In genomic region chr7:97349438-97349837, GRCm38 (mm10) we compare ENCODE assay signal across 20 mouse cellular contexts. TPM values are rescaled to one million over a fixed set of nuclear protein-coding genes. Genes with fewer than 3 reads are reported as not detected.
DNase-seq lines count a peak whose midpoint lies in the region; ATAC-seq lines count a peak whose summit lies in the region.
"Had no signal": no experiment of that assay in that cellular context is flagged by ENCODE, and none has a peak within 500 bp of the region (broad histone marks: within the 10 kb centered on the region; RNA-seq: fewer than 3 reads in every experiment).

No protein-coding gene starts in this region.

- no peak overlapping the region for H3K9ac ChIP-seq in liver, embryonic 11.5 days (ENCODE audit: low read depth, low read length)
- H3K9ac ChIP-seq: embryonic facial prominence, embryonic 13.5 days; embryonic facial prominence, embryonic 15.5 days; forebrain, embryonic 13.5 days; forebrain, embryonic 15.5 days had no signal

- DNase-seq in heart, adult 11 months, result peak; percentile 73
- no peak for DNase-seq in heart, adult 9 months (ENCODE audit: low spot score in 2 of 2)
- peak; percentile 1 for DNase-seq in liver
- no peak for DNase-seq in liver, embryonic 11.5 days (ENCODE audit: low spot score)
- DNase-seq: adrenal gland, adult 2 months; adrenal gland, postnatal 10 days; adrenal gland, postnatal 25 days; cerebellum, adult 11 months; cerebellum, adult 18-20 months; cerebellum, adult 8-10 months; cerebellum, adult 9-11 months; cerebellum, postnatal 14 days; cerebellum, postnatal 36 days; embryo, embryonic 11 days had no signal

- ATAC-seq in liver, embryonic 11.5 days (replicated peaks; ENCODE audit: low FRiP score), result no peak
- ATAC-seq: forebrain, embryonic 13.5 days; forebrain, embryonic 15.5 days had no signal

- no peak overlapping the region for H3K27ac ChIP-seq in liver, embryonic 11.5 days (ENCODE audit: low read depth, low read length)
- H3K27ac ChIP-seq: embryonic facial prominence, embryonic 13.5 days; embryonic facial prominence, embryonic 15.5 days; forebrain, embryonic 10.5 days; forebrain, embryonic 13.5 days; forebrain, embryonic 15.5 days had no signal

- no peaks in the 10 kb centered on the region for H3K9me3 ChIP-seq in liver, embryonic 11.5 days (ENCODE audit: control insufficient read depth, low read length)
- H3K9me3 ChIP-seq: embryonic facial prominence, embryonic 13.5 days; embryonic facial prominence, embryonic 15.5 days; forebrain, embryonic 10.5 days; forebrain, embryonic 13.5 days; forebrain, embryonic 15.5 days had no signal

- no peak overlapping the region for H3K4me3 ChIP-seq in liver, embryonic 11.5 days (ENCODE audit: low read depth, low read length)
- H3K4me3 ChIP-seq: embryonic facial prominence, embryonic 13.5 days; embryonic facial prominence, embryonic 15.5 days; erythroblast, embryonic 14.5 days; forebrain, embryonic 10.5 days; forebrain, embryonic 13.5 days; forebrain, embryonic 15.5 days had no signal

- 81% methylated on average over 6 of the region's 6 CpGs for WGBS in liver, embryonic 11.5 days

- H3K36me3 ChIP-seq in liver, embryonic 11.5 days (ENCODE audit: control insufficient read depth, insufficient read depth, low read length), result no peaks in the 10 kb centered on the region
- H3K36me3 ChIP-seq: forebrain, embryonic 10.5 days; forebrain, embryonic 15.5 days had no signal

- H3K4me2 ChIP-seq in liver, embryonic 11.5 days, result no peak overlapping the region
- H3K4me2 ChIP-seq: embryonic facial prominence, embryonic 13.5 days; embryonic facial prominence, embryonic 15.5 days; forebrain, embryonic 13.5 days; forebrain, embryonic 15.5 days had no signal

- H3K4me1 ChIP-seq in liver, embryonic 11.5 days (replicated peaks; ENCODE audit: control insufficient read depth, insufficient read depth, low read length), result 0 out of 2 replicates have a peak, but pooled peaks cover 5% of the 10 kb centered on the region
- H3K4me1 ChIP-seq: forebrain, embryonic 10.5 days had no signal

- no peaks in the 10 kb centered on the region for H3K27me3 ChIP-seq in liver, embryonic 11.5 days (replicated peaks; ENCODE audit: control insufficient read depth, insufficient read depth, low read length)
- H3K27me3 ChIP-seq: embryonic facial prominence, embryonic 13.5 days; embryonic facial prominence, embryonic 15.5 days; forebrain, embryonic 13.5 days; forebrain, embryonic 15.5 days had no signal

RNA-seq across cellular contexts. Expression of gene Kctd21, which starts 17.3 kb away (rescaled TPM):
- 2.2 and 2.6 TPM in 2 replicates for polyA plus RNA-seq in liver, embryonic 11.5 days (2014; fragmentation: Nextera tagmentation; extraction: Ambion mirVana)
- polyA plus RNA-seq: erythroblast, embryonic 14.5 days had no signal

RNA-seq across cellular contexts. Expression of gene Usp35, which starts 17.6 kb away (rescaled TPM):
- 0.86 and 0.92 TPM in 2 replicates for polyA plus RNA-seq in liver, embryonic 11.5 days (2014; fragmentation: Nextera tagmentation; extraction: Ambion mirVana)

RNA-seq across cellular contexts. Expression of gene Alg8, which starts 22.0 kb away (rescaled TPM):
- 66.4 and 74.2 TPM in 2 replicates for polyA plus RNA-seq in liver, embryonic 11.5 days (2014; fragmentation: Nextera tagmentation; extraction: Ambion mirVana)

RNA-seq across cellular contexts. Expression of gene Ndufc2, which starts 50.4 kb away (rescaled TPM):
- polyA plus RNA-seq in liver, embryonic 11.5 days (2014; fragmentation: Nextera tagmentation; extraction: Ambion mirVana), result 355 and 359 TPM in 2 replicates

Comparison
In these comparisons a context has a peak if more than half of its experiments do, and no peak if none do; other contexts are left out.
1. DNase-seq: peak in heart, adult 11 months (single experiment) and liver (single experiment); none in heart, adult 9 months (0 of 2) and liver, embryonic 11.5 days (single experiment).